Mouse (Mus musculus) spleen, postnatal 36 days (tissue): ENCODE measurements at regions not wholly inside any gene's neighbourhood (a gene's known extent, or its start where the extent isn't known, plus 50 kb on each side); places are given as distances from the start of the nearest gene placed in this dataset.
"Not testable (repeated sequence)": the region's sequence is repeated elsewhere in the genome, so short reads cannot be mapped to it uniquely, and the experiment has no call there.

Source experiments
- DNase-seq, 2 experiments: peaks; one replicate each; pipeline ENCODE4 v3.0.0; 2022; ENCODE audit warnings: low spot score in 2 of 2, mixed read lengths in 1 of 2

DNA sequence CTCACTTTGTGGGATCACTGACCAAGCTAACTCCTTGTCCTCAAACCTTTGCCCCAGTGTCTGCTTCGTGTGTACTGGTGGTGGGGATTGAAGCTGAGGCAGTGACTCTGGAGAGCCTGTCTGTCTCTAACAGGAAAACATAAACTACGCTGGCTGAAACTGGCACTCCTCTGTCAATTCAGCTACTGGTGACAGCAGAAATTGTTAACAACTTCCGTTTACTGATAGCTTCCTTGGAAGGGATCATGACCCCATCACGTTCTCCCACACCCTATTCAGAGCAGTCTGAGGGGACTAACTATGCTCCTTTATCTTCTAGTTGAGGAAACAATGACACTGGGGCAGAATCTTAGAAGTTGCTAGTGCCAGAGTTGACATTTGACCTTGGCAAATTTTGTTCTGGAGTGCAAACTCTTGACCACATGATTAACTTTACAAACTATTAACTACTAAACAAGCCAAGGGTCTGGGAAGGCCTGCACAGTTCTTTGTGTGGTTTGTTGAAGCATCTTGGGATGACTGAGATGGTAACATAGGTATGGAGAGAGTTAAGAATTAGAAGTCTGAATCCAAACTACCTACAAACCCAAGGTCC, 96.7 kb upstream of the Max start:
- DNase-seq, result no peak

DNA sequence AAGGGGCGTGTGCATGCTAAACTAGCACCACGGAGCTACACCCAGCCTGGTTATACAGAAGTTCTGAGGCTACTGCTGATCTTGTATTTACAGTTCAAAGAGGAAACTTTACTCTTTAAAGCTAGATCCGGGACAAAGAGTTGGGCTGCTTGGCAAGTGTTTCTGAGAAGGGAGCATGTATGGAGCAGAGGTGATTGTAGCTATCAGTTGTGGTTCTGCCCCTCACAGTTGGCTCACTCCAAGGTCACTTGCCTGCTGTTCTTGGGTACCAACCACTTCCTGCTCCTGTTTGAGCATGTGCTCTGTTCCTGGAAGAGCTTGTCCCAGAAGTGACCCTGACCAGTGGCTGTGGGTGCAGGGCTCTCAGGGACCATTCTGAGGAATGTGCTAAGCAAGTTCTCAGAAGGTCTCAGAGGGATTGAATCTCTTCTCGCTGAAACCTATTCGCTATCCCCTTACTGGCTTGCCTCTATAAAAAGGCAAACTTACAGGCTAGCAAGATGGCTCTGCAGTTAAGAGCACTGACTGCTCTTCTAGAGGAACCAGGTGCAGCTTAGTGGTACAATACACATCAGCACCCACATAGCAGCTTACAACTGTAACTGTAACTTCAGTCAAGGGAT, 94.9 kb upstream of the Max start:
- peak in 1 of 2 experiments; percentile 9 for DNase-seq

DNA sequence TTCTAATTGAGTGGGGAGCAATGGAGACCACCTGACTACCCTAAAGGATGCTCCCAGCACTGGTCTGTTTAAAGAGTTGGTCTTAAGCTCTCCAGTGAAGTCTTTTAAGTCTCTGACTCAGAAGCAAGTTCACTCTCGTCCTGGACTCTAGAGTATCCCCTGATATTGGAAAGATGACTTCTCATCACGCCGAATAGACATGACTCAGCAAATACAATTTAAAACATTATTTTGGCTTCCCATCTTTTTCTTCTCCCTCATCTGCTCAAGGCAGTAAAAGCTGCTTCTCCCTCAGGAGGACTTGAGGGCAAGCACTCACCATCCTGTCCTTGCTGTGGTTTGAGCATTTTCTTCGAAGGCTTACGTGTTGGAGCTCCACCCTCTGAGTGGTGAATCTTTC, 92.7 kb upstream of the Max start:
- DNase-seq, result no peak

GRCm38 (mm10) chr12:77054211-77054610, 92.2 kb upstream of the Max start:
- DNase-seq, result no peak

DNA sequence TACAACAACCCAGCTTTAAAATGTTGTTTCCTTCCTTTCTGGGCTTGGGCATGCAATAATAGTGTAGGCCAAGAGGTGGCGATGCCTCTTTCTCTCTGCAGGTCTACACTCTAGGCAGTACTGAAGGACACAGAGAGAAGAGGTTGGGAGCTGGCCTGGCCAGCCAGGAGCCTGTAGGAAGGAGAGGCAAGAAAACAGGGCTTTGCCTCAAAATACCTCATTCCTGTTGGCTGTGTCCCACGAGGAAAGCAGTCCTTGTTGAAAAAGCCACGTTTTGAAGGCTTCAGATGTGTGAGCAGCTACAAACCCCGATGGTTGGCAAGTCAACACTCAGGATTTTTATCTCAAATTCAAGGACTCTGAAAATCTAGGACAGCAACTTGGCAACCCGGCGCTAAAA, 90.9 kb upstream of the Max start:
- peak; percentile 51 to 52 for DNase-seq

DNA sequence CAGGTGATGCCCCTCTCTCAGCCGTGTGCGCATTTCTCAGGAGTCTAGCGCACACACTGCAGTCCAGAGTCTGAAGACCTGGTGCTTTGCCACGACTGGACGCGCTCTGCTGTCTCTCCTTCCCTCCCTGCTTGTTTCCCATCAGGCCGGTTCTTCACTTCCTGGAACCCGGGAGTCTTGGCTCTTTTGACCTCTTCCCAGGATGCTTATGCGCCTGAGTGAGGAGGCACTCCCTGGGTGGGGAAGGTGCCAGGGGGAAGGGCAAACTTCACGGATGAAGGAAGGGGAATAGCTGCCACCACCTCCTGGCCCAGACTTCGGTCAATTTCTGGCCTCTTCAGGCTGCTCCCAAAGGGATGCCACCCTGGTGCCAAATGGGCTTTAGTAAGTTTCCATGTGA, 86.4 kb upstream of the Max start:
- DNase-seq, result no peak

DNA sequence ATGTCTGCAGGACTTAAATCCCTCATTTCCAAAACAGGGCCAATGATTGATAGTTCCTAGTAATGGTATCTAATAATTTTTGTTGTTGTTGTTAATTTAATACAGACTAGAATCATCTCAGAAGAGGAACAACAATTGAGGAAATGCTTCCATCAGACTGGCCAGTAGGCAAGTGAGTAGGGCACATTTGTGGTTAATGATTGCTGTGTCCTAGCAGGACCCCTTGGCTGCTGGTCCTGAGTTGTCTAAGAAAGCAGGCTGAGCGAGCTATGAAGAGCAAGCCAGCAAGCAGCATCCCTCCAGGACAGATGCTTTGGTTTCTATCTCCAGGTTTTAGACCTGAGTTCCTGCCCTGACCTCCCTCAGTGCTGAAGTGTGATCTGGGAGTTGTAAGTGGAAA, 85.3 kb upstream of the Max start:
- DNase-seq, result no peak

- no peak for DNase-seq
These were observed 84.0 kb upstream of the Max start for GRCm38 (mm10) chr12:77045956-77046355.

DNA sequence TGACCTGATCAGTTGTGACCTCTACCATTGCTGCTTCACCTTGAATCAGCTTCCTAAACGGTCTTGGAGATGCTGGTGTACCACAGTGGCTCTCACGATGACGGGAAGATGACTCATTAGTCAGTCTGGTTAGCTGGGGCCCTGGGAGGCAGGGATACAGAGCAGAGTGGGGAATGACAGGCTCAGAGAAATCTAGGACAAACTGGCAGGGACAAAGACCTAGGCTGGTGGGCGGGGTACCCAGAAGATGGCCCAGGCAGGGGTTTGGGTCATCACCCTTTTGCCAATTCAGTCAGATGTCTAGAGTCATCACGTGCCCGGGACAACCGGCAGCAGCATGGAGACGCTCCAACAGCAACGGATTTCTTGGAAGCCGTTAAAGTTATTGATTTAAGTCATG, 83.4 kb upstream of the Max start:
- DNase-seq, result no peak

GRCm38 (mm10) chr12:77042356-77042755, 80.4 kb upstream of the Max start:
- no peak for DNase-seq

- no peak for DNase-seq
These were observed 79.1 kb upstream of the Max start for GRCm38 (mm10) chr12:77041141-77041540.

GRCm38 (mm10) chr12:77039953-77040305, 77.9 kb upstream of the Max start:
- peak; percentile 47 to 49 for DNase-seq

DNA sequence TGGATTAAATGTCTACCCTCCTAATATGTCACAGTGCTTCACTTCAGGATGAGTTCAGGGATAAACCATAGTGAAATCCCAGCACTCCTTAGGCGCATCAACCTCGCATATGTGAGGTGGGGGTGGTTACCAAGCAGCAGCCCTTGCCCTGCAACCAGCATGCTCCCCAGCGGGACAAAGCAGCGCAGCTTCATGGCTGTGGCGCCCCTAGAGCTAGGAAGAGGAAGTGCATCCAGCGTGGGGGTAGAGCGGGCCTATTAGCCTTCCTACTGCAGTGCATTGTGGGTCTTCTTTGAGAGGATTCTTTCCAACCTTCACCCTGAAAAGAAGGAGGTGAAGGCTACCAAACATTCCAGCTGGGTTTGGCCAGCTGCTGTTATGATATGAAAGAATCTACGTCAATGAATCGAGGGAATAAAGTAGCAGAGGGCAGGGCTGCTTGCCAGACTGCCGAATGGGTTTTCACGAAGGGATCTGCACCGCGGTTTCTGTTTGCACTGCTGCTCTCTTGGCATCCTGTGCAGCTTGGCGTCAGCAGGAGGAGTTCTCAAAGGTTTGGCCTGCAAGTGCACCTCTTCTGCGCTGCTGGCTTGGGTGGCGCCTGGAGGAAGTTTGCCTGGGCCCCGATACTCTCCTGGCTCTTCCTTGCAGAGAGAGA, 77.4 kb upstream of the Max start:
- peak; percentile 61 to 62 for DNase-seq

DNA sequence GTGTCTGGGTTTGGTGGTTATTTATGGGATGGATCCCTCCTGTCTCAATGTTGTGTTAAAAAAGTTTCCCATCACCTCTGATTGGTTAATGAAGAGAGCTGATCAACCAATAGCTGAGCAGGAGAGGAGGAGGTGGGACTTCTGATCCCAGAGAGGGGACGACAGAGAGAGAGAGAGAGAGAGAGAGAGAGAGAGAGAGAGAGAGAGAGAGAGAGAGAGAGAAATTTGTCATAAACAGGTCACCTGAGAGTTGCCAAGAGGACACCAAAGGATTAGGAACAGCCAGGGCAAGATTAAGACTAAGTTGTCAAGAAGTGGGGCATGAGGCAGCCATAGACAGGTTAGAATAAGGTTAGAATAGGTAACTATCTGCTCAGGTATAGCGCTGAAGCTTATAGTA, 73.7 kb upstream of the Max start:
- DNase-seq, result no peak

GRCm38 (mm10) chr12:77031448-77031847, 69.4 kb upstream of the Max start:
- no peak for DNase-seq

DNA sequence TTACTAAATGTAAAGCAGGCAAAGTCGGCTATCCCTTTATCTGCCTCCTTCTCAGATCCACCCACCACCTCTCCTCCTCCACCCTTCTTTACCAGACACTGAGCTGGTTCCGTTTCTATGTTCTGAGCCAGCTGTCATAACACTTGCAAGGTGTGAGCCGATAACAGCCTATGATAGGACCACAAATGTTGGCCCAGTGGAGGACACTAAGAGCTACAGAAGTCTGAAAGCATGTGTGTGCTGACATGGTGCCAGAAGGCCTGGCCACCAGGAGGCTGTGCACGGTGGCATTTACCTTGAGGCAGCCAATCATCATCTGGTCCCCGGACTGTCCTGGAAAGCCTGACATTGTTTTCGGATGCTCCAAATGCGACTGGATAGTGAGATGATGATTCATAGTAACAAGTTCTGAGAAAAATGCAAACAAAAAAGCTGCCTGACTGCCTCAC, 63.5 kb upstream of the Max start:
- DNase-seq, result peak in 1 of 2 experiments; percentile 12

DNA sequence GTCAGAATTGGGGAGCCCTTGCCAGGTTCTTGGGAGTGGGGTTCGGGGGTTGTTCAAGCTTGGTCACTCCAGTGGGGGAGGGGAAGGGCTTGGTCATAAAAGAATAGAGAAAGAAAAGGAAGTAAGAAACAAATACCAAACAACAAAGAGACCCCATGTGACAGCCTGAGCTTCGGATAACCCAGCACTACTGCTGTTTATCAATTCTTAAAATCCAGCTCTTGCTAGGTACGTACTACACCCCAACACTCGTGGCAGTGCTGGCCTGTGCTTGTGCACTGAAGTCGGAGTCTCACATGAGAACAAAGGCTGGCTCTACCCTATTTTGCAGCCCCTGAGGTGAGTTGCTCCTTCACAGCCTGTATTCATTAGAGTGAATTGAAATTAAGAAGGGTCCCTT, 60.5 kb upstream of the Max start:
- no peak for DNase-seq

DNA sequence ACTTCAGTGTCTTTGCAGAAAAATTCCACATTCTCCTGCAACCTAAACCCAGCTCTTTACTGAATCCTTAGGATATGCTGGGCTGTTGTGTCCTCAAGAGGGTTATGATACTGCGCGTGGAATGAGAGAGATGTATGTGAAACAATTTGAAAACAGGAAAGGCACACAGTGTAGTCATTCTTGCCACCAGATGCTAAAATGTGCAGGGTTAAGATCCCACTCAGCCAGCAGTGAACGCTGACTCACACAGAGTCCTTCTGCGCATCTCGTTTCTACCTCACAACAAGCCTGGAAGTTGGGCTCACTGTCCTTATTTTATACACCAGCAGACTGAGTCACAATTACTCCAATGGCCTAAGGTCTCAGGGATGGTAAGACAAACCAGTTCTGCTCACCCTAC, 59.9 kb upstream of the Max start:
- DNase-seq, result no peak

GRCm38 (mm10) chr12:77019708-77020511, 57.9 kb upstream of the Max start:
- DNase-seq, result no peak

DNA sequence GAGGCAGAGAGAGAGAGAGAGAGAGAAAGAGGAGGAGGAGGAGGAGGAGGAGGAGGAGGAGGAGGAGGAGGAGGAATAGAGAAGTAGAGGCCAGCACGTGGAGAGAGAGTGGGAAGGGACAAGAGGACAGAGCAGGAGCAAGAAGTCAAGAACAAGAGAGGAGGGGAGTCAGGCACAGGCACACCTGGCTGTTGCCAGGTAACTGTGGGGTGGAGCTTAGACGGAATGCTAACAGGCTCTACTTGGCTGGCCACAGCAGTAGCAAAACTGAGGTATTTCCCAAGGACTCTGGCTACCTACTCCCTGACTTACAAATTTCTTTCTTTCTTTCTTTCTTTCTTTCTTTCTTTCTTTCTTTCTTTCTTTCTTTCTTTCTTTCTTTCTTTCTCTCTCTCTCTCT, 57.1 kb upstream of the Max start:
- not testable (repeated sequence) for DNase-seq

- no peak for DNase-seq
These were observed 56.4 kb upstream of the Max start for GRCm38 (mm10) chr12:77018373-77018772.

DNA sequence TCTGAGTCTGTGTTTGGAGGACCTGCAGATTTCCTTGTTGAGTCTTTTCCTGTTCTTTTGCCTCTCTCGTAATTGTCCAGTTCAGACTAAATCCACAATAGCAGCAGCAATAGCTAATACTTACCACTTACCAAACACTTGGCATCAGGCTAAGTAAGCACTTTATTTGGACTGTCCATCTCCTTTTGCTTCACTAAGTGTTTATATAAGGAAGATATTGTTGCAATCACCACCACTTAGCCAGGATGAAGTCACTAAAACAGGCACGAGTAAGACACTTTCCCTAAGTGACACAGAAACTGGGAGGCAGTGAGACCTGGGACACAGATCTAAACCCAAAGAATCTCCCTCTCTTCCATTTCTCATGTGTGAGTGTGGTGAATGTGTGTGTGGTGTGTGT, 52.9 kb upstream of the Max start:
- no peak for DNase-seq
